ENCODE assay signal across 14 mouse cellular contexts in genomic region chr6:12458841-12459240, GRCm38 (mm10).
DNase-seq lines count a peak whose midpoint lies in the region; ATAC-seq and TF ChIP-seq lines count a peak whose summit lies in the region.
"Had no signal": no experiment of that assay in that cellular context is flagged by ENCODE, and none has a peak within 500 bp of the region (broad histone marks: within the 10 kb centered on the region; RNA-seq: fewer than 3 reads in every experiment).

No protein-coding gene starts in this region.

- H3ac ChIP-seq in C2C12 (ENCODE audit: control insufficient read depth, insufficient read length, low read depth): no peak overlapping the region

- ATAC-seq in heart, embryonic 16.5 days (replicated peaks; ENCODE audit: extremely low read depth, insufficient read depth, low FRiP score): peak; percentile 82
- ATAC-seq in hindbrain, postnatal 0 days: no peak
- ATAC-seq: forebrain, embryonic 14.5 days; midbrain, embryonic 16.5 days; Patski had no signal

- 25% methylated on average over 4 of the region's 4 CpGs for WGBS in heart, embryonic 16.5 days
- WGBS in hindbrain, postnatal 0 days: 95% methylated on average over 4 of the region's 4 CpGs

- H3K79me3 ChIP-seq in C2C12 (ENCODE audit: low read depth): no peaks in the 10 kb centered on the region

- TF ChIP-seq CTCF in layer of hippocampus, adult 2 months (conservative IDR thresholded peaks at IDR 0.05): no peak
- no peak for TF ChIP-seq CTCF in C2C12 (IDR thresholded peaks at IDR 0.05; ENCODE audit: control insufficient read depth, insufficient read depth, insufficient read length)
- no peak for TF ChIP-seq CTCF in hindbrain, postnatal 0 days (IDR thresholded peaks at IDR 0.05; ENCODE audit: low read depth)

- no peak for DNase-seq in layer of hippocampus, adult 2 months (ENCODE audit: low spot score in 2 of 2)
- DNase-seq in layer of hippocampus, postnatal 10 days (ENCODE audit: low spot score in 2 of 2): no peak
- DNase-seq in adipocyte (ENCODE audit: low spot score): peak; percentile 66
- no peak for DNase-seq in hindbrain, postnatal 0 days (ENCODE audit: low spot score)
- no peak for DNase-seq in cerebellum, adult 18-20 months
- DNase-seq: cerebellum, adult 11 months had no signal

- H3K27me3 ChIP-seq in C2C12 (ENCODE audit: control insufficient read depth, insufficient read depth, insufficient read length): no peaks in the 10 kb centered on the region
- H3K27me3 ChIP-seq in heart, embryonic 16.5 days (ENCODE audit: control insufficient read depth, insufficient read depth, low read length): no peaks in the 10 kb centered on the region
- no peaks in the 10 kb centered on the region for H3K27me3 ChIP-seq in hindbrain, postnatal 0 days (ENCODE audit: insufficient read depth, low read length)
- H3K27me3 ChIP-seq: kidney, embryonic 15.5 days; megakaryocyte, embryonic 14.5 days; neural tube, embryonic 13.5 days; Patski had no signal

- peaks cover 7% of the 10 kb centered on the region for H3K4me1 ChIP-seq in heart, embryonic 16.5 days (ENCODE audit: control insufficient read depth, insufficient read depth, low read length)
- no peaks in the 10 kb centered on the region for H3K4me1 ChIP-seq in hindbrain, postnatal 0 days (ENCODE audit: insufficient read depth, low read length)
- H3K4me1 ChIP-seq: kidney, embryonic 15.5 days; megakaryocyte, embryonic 14.5 days; neural tube, embryonic 13.5 days had no signal

- H3K4me3 ChIP-seq in layer of hippocampus, adult 2 months: no peak overlapping the region
- no peak overlapping the region for H3K4me3 ChIP-seq in C2C12 (ENCODE audit: insufficient read depth, poor library complexity, severe bottlenecking)
- no peak overlapping the region for H3K4me3 ChIP-seq in heart, embryonic 16.5 days (ENCODE audit: low read length)
- H3K4me3 ChIP-seq in hindbrain, postnatal 0 days (ENCODE audit: low read length): no peak overlapping the region
- H3K4me3 ChIP-seq: kidney, embryonic 15.5 days; megakaryocyte, embryonic 14.5 days; neural tube, embryonic 13.5 days had no signal

- peak overlapping the region; percentile 44; the same call in 1 of the 2 replicates for H3K27ac ChIP-seq in layer of hippocampus, adult 2 months
- peak overlapping the region; percentile 53 for H3K27ac ChIP-seq in heart, embryonic 16.5 days (ENCODE audit: low read length)
- H3K27ac ChIP-seq in hindbrain, postnatal 0 days: no peak overlapping the region
- H3K27ac ChIP-seq: kidney, embryonic 15.5 days; neural tube, embryonic 13.5 days had no signal

- no peaks in the 10 kb centered on the region for H3K9me3 ChIP-seq in heart, embryonic 16.5 days (replicated peaks; ENCODE audit: control insufficient read depth, low read length)
- H3K9me3 ChIP-seq in hindbrain, postnatal 0 days (ENCODE audit: low read length): no peaks in the 10 kb centered on the region
- H3K9me3 ChIP-seq: kidney, embryonic 15.5 days; megakaryocyte, embryonic 14.5 days; neural tube, embryonic 13.5 days had no signal

- no peak overlapping the region for H3K4me2 ChIP-seq in heart, embryonic 16.5 days (ENCODE audit: low read depth, low read length)
- H3K4me2 ChIP-seq in hindbrain, postnatal 0 days (ENCODE audit: low read depth, low read length): no peak overlapping the region
- H3K4me2 ChIP-seq: kidney, embryonic 15.5 days; neural tube, embryonic 13.5 days had no signal

- H3K79me2 ChIP-seq in C2C12 (ENCODE audit: control insufficient read depth, insufficient read depth): no peaks in the 10 kb centered on the region

- H3K36me3 ChIP-seq in C2C12 (ENCODE audit: control insufficient read depth, insufficient read depth): no peaks in the 10 kb centered on the region
- H3K36me3 ChIP-seq in heart, embryonic 16.5 days (ENCODE audit: control insufficient read depth, insufficient read depth): no peaks in the 10 kb centered on the region
- no peaks in the 10 kb centered on the region for H3K36me3 ChIP-seq in hindbrain, postnatal 0 days (ENCODE audit: insufficient read depth, low read length)
- H3K36me3 ChIP-seq: kidney, embryonic 15.5 days; neural tube, embryonic 13.5 days had no signal

- no peak overlapping the region for H3K9ac ChIP-seq in heart, embryonic 16.5 days (ENCODE audit: low read length)
- H3K9ac ChIP-seq in hindbrain, postnatal 0 days (replicated peaks; ENCODE audit: low read length): no peak overlapping the region
- H3K9ac ChIP-seq: kidney, embryonic 15.5 days; neural tube, embryonic 13.5 days had no signal

TF ChIP-seq in C2C12, 6 proteins besides CTCF, POLR2A, EP300 and RAD21:
- no peak for TF ChIP-seq MYOG (IDR thresholded peaks at IDR 0.05; ENCODE audit: control insufficient read depth, extremely low read depth, insufficient read length)
- peak; percentile 54 for TF ChIP-seq CEBPB (IDR thresholded peaks at IDR 0.05; ENCODE audit: low read depth)
